9 mouse cellular contexts compared by ENCODE assay signal in the genomic region with DNA sequence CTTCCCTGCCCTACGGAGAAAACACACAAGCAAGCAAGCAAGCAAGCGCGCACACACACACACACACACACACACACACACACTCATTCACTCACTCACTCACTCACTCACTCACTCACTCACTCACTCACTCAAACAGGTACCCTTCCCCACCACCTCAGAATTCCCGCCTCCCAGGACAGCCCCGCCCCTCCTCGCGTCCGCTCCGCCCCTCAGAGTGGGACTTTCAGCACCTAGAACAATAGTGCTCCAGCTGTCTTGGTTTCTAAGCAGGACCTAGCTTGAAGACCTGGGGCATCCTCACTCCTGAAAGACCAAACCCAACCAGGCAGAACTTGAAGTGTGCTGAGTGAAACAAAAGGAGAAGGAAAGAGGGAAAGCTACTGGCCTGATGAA. TPM values are rescaled to one million over a fixed set of nuclear protein-coding genes. Genes with fewer than 3 reads are reported as not detected.
DNase-seq lines count a peak whose midpoint lies in the region; ATAC-seq and TF ChIP-seq lines count a peak whose summit lies in the region.
"Had no signal": no experiment of that assay in that cellular context is flagged by ENCODE, and none has a peak within 500 bp of the region (broad histone marks: within the 10 kb centered on the region; RNA-seq: fewer than 3 reads in every experiment).

No protein-coding gene starts in this region.

- H3K27me3 ChIP-seq in heart, embryonic 10.5 days (ENCODE audit: insufficient read depth, poor library complexity, severe bottlenecking): peaks cover 30% of the 10 kb centered on the region
- peaks cover 37% of the 10 kb centered on the region for H3K27me3 ChIP-seq in embryonic facial prominence, embryonic 10.5 days (replicated peaks; ENCODE audit: low read depth, poor library complexity, severe bottlenecking)
- H3K27me3 ChIP-seq in hindbrain, postnatal 0 days (ENCODE audit: insufficient read depth, low read length): peaks cover 5% of the 10 kb centered on the region; the same call in 1 of the 2 replicates
- H3K27me3 ChIP-seq in liver, embryonic 15.5 days: peaks cover 19% of the 10 kb centered on the region

- H3K4me3 ChIP-seq in heart, embryonic 10.5 days: peak overlapping the region; percentile 79
- peak overlapping the region; percentile 82 for H3K4me3 ChIP-seq in embryonic facial prominence, embryonic 10.5 days
- H3K4me3 ChIP-seq in hindbrain, postnatal 0 days (ENCODE audit: low read length): peak overlapping the region; percentile 70
- H3K4me3 ChIP-seq in liver, embryonic 15.5 days (replicated peaks): peak overlapping the region; percentile 62

- peak; percentile 72 for ATAC-seq in hindbrain, postnatal 0 days
- ATAC-seq in liver, embryonic 15.5 days (ENCODE audit: insufficient read depth): peak; percentile 45
- ATAC-seq in erythroid progenitor cell, adult 5-6 weeks (replicated peaks; ENCODE audit: low FRiP score, poor library complexity, severe bottlenecking): no peak

- no peaks in the 10 kb centered on the region for H3K9me3 ChIP-seq in heart, embryonic 10.5 days
- H3K9me3 ChIP-seq in embryonic facial prominence, embryonic 10.5 days: no peaks in the 10 kb centered on the region
- no peaks in the 10 kb centered on the region for H3K9me3 ChIP-seq in hindbrain, postnatal 0 days (ENCODE audit: low read length)
- H3K9me3 ChIP-seq in liver, embryonic 15.5 days (replicated peaks): no peaks in the 10 kb centered on the region
- H3K9me3 ChIP-seq: G1E had no signal

- no peak for DNase-seq in heart, embryonic 10.5 days (ENCODE audit: low spot score)
- no peak for DNase-seq in heart, postnatal 4 days
- DNase-seq in embryonic facial prominence, embryonic 10.5 days (ENCODE audit: low spot score): peak; percentile 66
- DNase-seq in hindbrain, postnatal 0 days (ENCODE audit: low spot score): peak; percentile 20
- DNase-seq in neural tube, embryonic 10.5 days (ENCODE audit: extremely low spot score, low spot score): peak; percentile 44
- DNase-seq in gastrocnemius, postnatal 36 days: no peak

- H3K9ac ChIP-seq in hindbrain, postnatal 0 days (replicated peaks; ENCODE audit: low read length): peak overlapping the region; percentile 51; the same call in 1 of the 2 replicates
- H3K9ac ChIP-seq in liver, embryonic 15.5 days: no peak overlapping the region

- no peak for TF ChIP-seq CTCF in hindbrain, postnatal 0 days (IDR thresholded peaks at IDR 0.05; ENCODE audit: low read depth)

- H3K27ac ChIP-seq in heart, embryonic 10.5 days: peak overlapping the region; percentile 24; the same call in 1 of the 2 replicates
- peak overlapping the region; percentile 65; the same call in 1 of the 2 replicates for H3K27ac ChIP-seq in embryonic facial prominence, embryonic 10.5 days (replicated peaks)
- no peak overlapping the region for H3K27ac ChIP-seq in hindbrain, postnatal 0 days
- no peak overlapping the region for H3K27ac ChIP-seq in liver, embryonic 15.5 days (replicated peaks)

- peak overlapping the region; percentile 98 for H3K4me2 ChIP-seq in hindbrain, postnatal 0 days (ENCODE audit: low read depth, low read length)
- H3K4me2 ChIP-seq in liver, embryonic 15.5 days: peak overlapping the region; percentile 88

- peaks cover 10% of the 10 kb centered on the region; the same call in 1 of the 2 replicates for H3K4me1 ChIP-seq in heart, embryonic 10.5 days
- H3K4me1 ChIP-seq in embryonic facial prominence, embryonic 10.5 days: peaks cover 13% of the 10 kb centered on the region
- H3K4me1 ChIP-seq in hindbrain, postnatal 0 days (ENCODE audit: insufficient read depth, low read length): no peaks in the 10 kb centered on the region
- peaks cover 12% of the 10 kb centered on the region for H3K4me1 ChIP-seq in liver, embryonic 15.5 days (replicated peaks)

- H3K36me3 ChIP-seq in heart, embryonic 10.5 days: no peaks in the 10 kb centered on the region
- no peaks in the 10 kb centered on the region for H3K36me3 ChIP-seq in embryonic facial prominence, embryonic 10.5 days (replicated peaks)
- H3K36me3 ChIP-seq in hindbrain, postnatal 0 days (ENCODE audit: insufficient read depth, low read length): no peaks in the 10 kb centered on the region
- H3K36me3 ChIP-seq in liver, embryonic 15.5 days (replicated peaks): no peaks in the 10 kb centered on the region
- H3K36me3 ChIP-seq: G1E had no signal

- intact Hi-C loops in gastrocnemius, postnatal 36 days (cut with DNase I): no loop called here

- WGBS in heart, embryonic 10.5 days: under 1% methylated on average over 9 of the region's 9 CpGs
- 2% methylated on average over 9 of the region's 9 CpGs for WGBS in embryonic facial prominence, embryonic 10.5 days
- under 1% methylated on average over 9 of the region's 9 CpGs for WGBS in hindbrain, postnatal 0 days
- 2% methylated on average over 9 of the region's 9 CpGs for WGBS in liver, embryonic 15.5 days (ENCODE audit: insufficient replicate concordance)

RNA-seq across cellular contexts. Expression of a gene that starts 0.4 kb away (rescaled TPM):
- polyA plus RNA-seq in heart, embryonic 10.5 days (2016; fragmentation: Nextera tagmentation; extraction: Ambion mirVana): 0.08 and 0.17 TPM in 2 replicates
- under 1 TPM; 0.45 to 0.65 TPM for total RNA-seq in heart, postnatal 4 days (2021)
- polyA plus RNA-seq in embryonic facial prominence, embryonic 10.5 days (2016; fragmentation: Nextera tagmentation; extraction: Ambion mirVana): 0.23 and 0.55 TPM in 2 replicates
- total RNA-seq in hindbrain, postnatal 0 days (2014; rRNA removed): 0.47 and 0.86 TPM in 2 replicates
- 0.48 and 0.71 TPM in 2 replicates for polyA plus RNA-seq in hindbrain, postnatal 0 days (2015; fragmentation: Nextera tagmentation; extraction: Ambion mirVana)
- polyA plus RNA-seq in liver, embryonic 15.5 days (2015; fragmentation: Nextera tagmentation; extraction: Ambion mirVana): 0.06 and 0.21 TPM in 2 replicates
- under 1 TPM; 0.12 to 0.31 TPM for total RNA-seq in gastrocnemius, postnatal 36 days (2021)
- total RNA-seq in erythroid progenitor cell, adult 5-6 weeks (2015; ENCODE audit: low replicate concordance): 1.7 TPM in 1 of 2 replicates, not detected in the other
- 0.64 TPM in 1 of 2 replicates, not detected in the other for total RNA-seq in erythroid progenitor cell, adult 5-6 weeks (2017; ENCODE audit: low replicate concordance)
- polyA plus RNA-seq: G1E had no signal

Comparison
In these comparisons a context has a peak if more than half of its experiments do, and no peak if none do; other contexts are left out.
1. DNase-seq: peak in embryonic facial prominence, embryonic 10.5 days (single experiment), hindbrain, postnatal 0 days (single experiment) and neural tube, embryonic 10.5 days (single experiment); none in heart, embryonic 10.5 days (single experiment), heart, postnatal 4 days (single experiment) and gastrocnemius, postnatal 36 days (0 of 2).
2. H3K27ac ChIP-seq: peak in heart, embryonic 10.5 days (single experiment) and embryonic facial prominence, embryonic 10.5 days (single experiment); none in hindbrain, postnatal 0 days (single experiment) and liver, embryonic 15.5 days (single experiment).
3. Peak in every context shown above with its lines, with median percentiles within 50 percentile points of each other: H3K4me3 ChIP-seq.